Mouse (Mus musculus): ENCODE results near the gene Zfp687. TPM values are rescaled to one million over a fixed set of nuclear protein-coding genes. Genes with fewer than 3 reads are reported as not detected.
"Not testable (repeated sequence)": the region's sequence is repeated elsewhere in the genome, so short reads cannot be mapped to it uniquely, and the experiment has no call there.

Gene Zfp687
- polyA plus RNA-seq, 1 experiment: 18.4 TPM

DNA sequence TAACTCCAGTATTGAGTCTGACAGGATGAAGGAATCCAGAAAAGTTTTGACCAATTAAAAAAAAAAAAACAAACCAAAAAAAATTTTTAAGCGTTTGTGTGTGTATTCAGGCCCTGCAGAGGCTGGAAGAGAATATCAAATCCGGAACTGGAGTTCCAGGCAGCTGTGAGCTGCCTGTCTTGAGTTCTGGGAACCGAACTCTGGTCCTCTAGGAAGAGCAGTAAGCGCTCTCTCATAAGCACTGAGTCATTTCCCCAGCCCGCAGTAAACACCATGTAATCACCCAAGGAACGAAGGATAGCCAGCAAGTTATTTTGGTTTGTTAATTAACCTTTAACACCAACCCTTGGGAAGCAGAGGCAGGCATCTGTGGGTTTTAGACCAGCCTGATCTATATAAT lies 28.0 kb upstream of the Zfp687 start:
- Histone ChIP-seq H3K4me3 (ENCODE audit: insufficient read depth, low read length) (no peak overlapping the region), H3K4me1 (ENCODE audit: control insufficient read depth, insufficient read depth, low read length) (peaks cover 8% of the 10 kb centered on the region), H3K27ac (ENCODE audit: insufficient read depth, low read length) (no peak overlapping the region)
- no peak for TF ChIP-seq CTCF (IDR thresholded peaks at IDR 0.05; ENCODE audit: borderline replicate concordance, insufficient read depth, low read length)
- TF ChIP-seq POLR2A (IDR thresholded peaks at IDR 0.05; ENCODE audit: low read depth, low read length): no peak

DNA sequence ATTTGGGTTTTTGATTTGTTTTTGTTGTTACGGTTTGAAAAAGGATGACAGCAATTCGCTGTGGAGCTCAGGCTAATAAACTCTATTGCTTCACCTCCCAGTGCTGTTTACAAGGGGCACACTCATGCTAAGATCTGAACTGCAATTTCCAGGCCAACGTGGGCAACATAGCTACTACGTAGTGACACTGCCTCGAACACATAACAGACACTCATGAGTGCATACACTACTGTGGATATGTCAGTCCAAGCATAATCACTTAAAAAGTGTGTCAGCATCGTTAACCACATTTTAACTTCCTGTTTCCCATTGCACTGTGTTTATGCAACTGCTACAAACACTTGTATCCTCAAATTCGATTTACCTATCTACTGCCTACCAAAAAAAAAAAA lies 27.6 kb upstream of the Zfp687 start:
- Histone ChIP-seq H3K4me3 (ENCODE audit: insufficient read depth, low read length) (no peak overlapping the region), H3K4me1 (ENCODE audit: control insufficient read depth, insufficient read depth, low read length) (peaks cover 8% of the 10 kb centered on the region), H3K27ac (ENCODE audit: insufficient read depth, low read length) (peak overlapping the region; percentile 19; the same call in 1 of the 2 replicates)
- no peak for TF ChIP-seq CTCF (IDR thresholded peaks at IDR 0.05; ENCODE audit: borderline replicate concordance, insufficient read depth, low read length)
- no peak for TF ChIP-seq POLR2A (IDR thresholded peaks at IDR 0.05; ENCODE audit: low read depth, low read length)

DNA sequence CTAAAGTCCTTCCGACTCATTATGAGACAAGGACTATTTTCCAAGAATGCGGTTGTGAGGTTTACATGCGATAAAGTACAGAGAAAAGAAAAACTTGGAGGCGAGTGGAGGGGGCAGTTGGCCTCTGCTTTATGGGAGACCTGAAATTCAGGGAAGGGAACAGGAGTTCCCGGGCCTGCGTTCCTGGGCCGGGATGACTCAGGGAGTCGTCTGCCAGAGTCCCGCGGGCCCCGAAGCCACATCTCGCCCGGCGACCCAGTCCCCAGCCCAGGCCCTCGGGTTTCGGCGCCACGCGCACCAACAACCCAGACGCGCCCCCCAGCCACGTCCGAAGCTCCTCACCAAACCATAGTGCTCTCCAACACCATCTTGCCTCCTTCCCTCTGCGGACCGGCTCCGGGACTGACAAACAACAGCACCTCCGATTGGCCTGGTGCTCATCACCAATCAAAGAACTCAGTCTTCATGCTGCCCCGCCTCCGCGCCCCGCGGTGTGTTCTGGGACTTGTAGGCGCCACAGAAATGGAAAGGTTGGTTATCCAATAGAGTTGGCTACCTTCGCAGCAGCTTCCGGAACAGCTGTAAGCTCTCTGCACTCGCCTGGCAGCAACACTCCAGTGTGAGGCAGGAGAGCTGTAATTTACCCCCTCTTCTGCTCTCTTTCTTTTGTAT lies 27.1 kb upstream of the Zfp687 start, which contains the start of gene Psmd4:
Psmd4 (minus strand) TSS at position 449 of the 672 bp plus-strand sequence.
- TF ChIP-seq CTCF (IDR thresholded peaks at IDR 0.05; ENCODE audit: borderline replicate concordance, insufficient read depth, low read length) (no peak), POLR2A (IDR thresholded peaks at IDR 0.05; ENCODE audit: low read depth, low read length) (peak; percentile 94)
- H3K4me1 ChIP-seq (ENCODE audit: control insufficient read depth, insufficient read depth, low read length): peaks cover 8% of the 10 kb centered on the region
- peak within 1 kb of the TSS; percentile 19 for H3K27ac ChIP-seq (ENCODE audit: insufficient read depth, low read length)
- peak within 1 kb of the TSS; percentile 95 for H3K4me3 ChIP-seq (ENCODE audit: insufficient read depth, low read length)

DNA sequence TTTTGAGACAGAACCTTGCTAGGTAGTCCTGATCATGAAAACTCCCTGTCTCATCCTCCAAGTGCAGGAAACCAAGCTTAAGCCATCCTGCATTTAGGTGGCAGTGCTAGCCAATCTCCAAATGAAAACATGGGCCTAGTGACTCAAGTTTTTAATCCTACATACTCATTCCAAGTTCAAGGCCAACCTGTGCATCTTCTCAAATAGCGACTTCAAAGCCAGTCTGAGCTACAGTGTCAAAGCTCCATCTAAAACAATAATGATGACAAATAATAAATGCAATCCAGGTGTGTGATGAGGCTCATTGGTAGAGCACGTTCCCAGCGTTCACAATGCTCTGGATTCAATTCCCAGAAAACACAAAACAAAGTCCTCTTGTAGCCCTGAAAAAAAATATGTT lies 26.4 kb upstream of the Zfp687 start:
- H3K4me1 ChIP-seq (ENCODE audit: control insufficient read depth, insufficient read depth, low read length): peaks cover 8% of the 10 kb centered on the region
- peak overlapping the region; percentile 95 for H3K4me3 ChIP-seq (ENCODE audit: insufficient read depth, low read length)
- no peak overlapping the region for H3K27ac ChIP-seq (ENCODE audit: insufficient read depth, low read length)
- TF ChIP-seq CTCF (IDR thresholded peaks at IDR 0.05; ENCODE audit: borderline replicate concordance, insufficient read depth, low read length) (no peak), POLR2A (IDR thresholded peaks at IDR 0.05; ENCODE audit: low read depth, low read length) (no peak)

DNA sequence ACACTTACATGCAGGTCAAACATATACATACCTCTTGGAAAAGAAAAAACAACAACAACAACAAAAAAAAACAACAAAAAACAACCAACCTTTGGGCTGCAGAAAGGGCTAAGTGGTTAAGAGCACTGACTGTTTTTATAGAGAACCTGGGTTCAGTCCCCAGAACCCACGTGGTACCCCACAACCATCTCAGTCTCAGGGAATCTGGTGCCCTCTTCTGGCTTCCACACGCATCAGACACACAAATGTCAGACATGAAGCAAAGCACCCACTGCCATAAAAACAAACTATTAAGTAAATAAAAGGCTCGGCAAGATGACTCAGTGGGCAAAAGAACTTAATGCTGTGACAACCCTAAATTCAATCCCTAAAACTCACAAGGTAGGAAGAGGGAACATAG lies 14.7 kb upstream of the Zfp687 start:
- no peaks in the 10 kb centered on the region for H3K4me1 ChIP-seq (ENCODE audit: control insufficient read depth, insufficient read depth, low read length)
- H3K4me3 ChIP-seq (ENCODE audit: insufficient read depth, low read length): no peak overlapping the region
- no peak overlapping the region for H3K27ac ChIP-seq (ENCODE audit: insufficient read depth, low read length)
- no peak for TF ChIP-seq CTCF (IDR thresholded peaks at IDR 0.05; ENCODE audit: borderline replicate concordance, insufficient read depth, low read length)
- no peak for TF ChIP-seq POLR2A (IDR thresholded peaks at IDR 0.05; ENCODE audit: low read depth, low read length)

DNA sequence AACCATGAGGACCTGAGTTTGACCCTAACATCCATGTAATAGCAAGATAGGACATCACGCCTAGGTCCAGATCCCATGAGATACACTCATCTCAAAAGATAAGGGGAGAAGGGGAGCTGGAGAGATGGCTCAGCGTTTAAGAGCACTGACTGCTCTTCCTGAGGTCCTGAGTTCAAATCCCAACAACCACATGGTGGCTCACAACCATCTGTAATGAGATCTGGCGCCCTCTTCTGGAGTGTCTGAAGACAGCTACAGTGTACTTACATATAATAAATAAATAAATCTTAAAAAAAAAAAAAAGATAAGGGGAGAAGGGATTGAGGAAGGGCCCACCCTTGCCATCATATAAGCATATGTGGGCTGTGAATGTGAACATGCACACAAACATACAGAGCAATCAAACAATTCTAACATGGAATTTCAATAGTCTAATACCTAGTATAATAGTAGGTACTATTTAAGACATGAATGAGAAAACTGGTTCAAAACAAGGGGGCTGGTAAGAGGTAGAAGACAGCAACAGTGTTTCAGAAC lies 14.1 kb upstream of the Zfp687 start:
- H3K27ac ChIP-seq (ENCODE audit: insufficient read depth, low read length); H3K4me1 ChIP-seq (ENCODE audit: control insufficient read depth, insufficient read depth, low read length); H3K4me3 ChIP-seq (ENCODE audit: insufficient read depth, low read length): not testable (repeated sequence)

DNA sequence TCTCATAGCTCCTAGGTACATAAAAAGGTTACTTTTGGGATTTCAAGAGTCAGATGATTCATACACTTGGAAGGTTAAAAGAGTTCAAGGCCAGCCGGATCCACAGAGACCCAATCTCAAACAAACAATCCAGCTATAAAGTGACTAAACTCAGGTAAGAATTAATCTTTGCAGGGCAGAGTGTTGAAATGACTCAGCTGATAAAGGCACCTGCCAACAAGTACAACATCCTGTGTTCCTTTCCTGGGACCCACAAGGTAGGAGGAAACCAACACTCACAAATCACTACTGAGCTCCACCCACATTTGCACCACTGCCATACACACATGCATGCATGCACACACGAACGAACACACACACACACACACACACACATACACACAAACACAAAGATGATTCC lies 13.4 kb upstream of the Zfp687 start:
- H3K4me1 ChIP-seq (ENCODE audit: control insufficient read depth, insufficient read depth, low read length): no peaks in the 10 kb centered on the region
- H3K27ac ChIP-seq (ENCODE audit: insufficient read depth, low read length): no peak overlapping the region
- no peak for TF ChIP-seq CTCF (IDR thresholded peaks at IDR 0.05; ENCODE audit: borderline replicate concordance, insufficient read depth, low read length)
- no peak for TF ChIP-seq POLR2A (IDR thresholded peaks at IDR 0.05; ENCODE audit: low read depth, low read length)

DNA sequence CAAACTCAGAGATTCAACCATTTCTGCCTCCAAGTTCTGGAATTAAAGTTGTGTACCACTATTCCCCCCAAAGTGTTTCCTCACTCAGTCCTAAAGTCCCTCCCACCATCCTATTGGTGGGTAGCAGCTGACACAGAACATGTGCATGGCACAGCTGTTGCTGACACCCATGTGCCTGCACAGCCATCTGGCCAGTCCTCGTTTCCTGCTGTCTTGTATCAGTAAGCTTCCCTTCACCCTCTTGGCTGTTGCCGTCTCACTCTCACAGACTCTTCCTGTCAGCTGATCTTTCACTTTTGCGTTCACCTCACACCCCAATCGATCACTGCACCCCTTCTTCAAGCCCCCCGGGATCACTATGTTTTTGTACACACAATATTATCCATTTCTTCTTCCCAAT lies 12.5 kb upstream of the Zfp687 start:
- no peak for TF ChIP-seq CTCF (IDR thresholded peaks at IDR 0.05; ENCODE audit: borderline replicate concordance, insufficient read depth, low read length)
- no peak for TF ChIP-seq POLR2A (IDR thresholded peaks at IDR 0.05; ENCODE audit: low read depth, low read length)
- Histone ChIP-seq H3K4me3 (ENCODE audit: insufficient read depth, low read length) (no peak overlapping the region), H3K4me1 (ENCODE audit: control insufficient read depth, insufficient read depth, low read length) (no peaks in the 10 kb centered on the region), H3K27ac (ENCODE audit: insufficient read depth, low read length) (no peak overlapping the region)

More for the DNA sequence above, 13.4 kb upstream of the Zfp687 start:
- H3K4me3 ChIP-seq (ENCODE audit: insufficient read depth, low read length): no peak overlapping the region

DNA sequence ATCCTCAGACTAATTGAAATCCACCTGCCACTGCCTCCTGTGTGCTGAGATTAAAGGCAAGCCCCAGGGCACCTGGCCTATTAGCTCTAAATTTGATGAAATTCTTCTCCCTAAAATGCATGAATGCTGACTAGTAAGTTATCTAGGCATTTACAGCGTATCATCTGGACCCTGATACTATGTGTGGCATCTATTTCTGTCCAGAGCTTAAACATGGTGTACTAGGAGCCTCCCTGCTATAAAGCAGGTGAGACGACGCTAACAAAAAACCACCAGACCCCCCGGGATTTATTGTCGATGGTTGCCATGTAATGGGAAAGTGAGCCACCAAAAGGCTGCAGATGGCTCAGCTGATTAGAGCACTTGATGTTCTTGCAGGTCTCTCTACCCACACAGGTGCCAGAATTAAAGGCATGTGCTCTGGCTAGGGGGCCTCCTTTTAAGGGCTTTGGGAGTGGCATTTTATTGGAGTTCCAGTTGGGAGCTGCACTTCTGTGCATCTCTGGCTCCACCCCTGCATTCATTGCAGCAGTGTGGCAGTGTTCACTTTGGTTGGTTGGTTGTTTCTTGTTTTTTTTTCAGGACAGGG lies 11.9 kb upstream of the Zfp687 start:
- TF ChIP-seq CTCF (IDR thresholded peaks at IDR 0.05; ENCODE audit: borderline replicate concordance, insufficient read depth, low read length): no peak
- TF ChIP-seq POLR2A (IDR thresholded peaks at IDR 0.05; ENCODE audit: low read depth, low read length): no peak
- H3K4me3 ChIP-seq (ENCODE audit: insufficient read depth, low read length): no peak overlapping the region
- H3K4me1 ChIP-seq (ENCODE audit: control insufficient read depth, insufficient read depth, low read length): no peaks in the 10 kb centered on the region
- H3K27ac ChIP-seq (ENCODE audit: insufficient read depth, low read length): no peak overlapping the region

DNA sequence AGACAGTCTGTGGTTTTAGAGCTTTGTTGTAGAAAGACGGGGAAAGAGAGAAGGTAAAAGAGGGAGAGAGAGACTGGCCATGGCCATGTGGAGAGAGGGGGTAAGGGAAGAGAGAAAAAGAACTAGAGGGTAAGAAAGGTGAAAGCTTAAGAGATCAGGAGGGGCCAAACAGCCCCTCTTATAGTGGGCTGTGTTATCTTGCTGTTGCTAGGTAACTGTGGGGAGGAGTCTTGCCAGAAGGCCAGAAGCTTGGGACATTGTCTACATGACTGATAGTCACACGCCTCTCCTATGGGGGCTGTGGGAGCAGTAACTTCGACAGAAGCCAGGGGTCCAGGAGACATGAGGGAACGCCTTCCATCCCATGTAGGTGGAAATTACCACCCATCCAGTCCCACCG lies 10.0 kb upstream of the Zfp687 start:
- Histone ChIP-seq H3K4me1 (ENCODE audit: control insufficient read depth, insufficient read depth, low read length) (no peaks in the 10 kb centered on the region), H3K27ac (ENCODE audit: insufficient read depth, low read length) (no peak overlapping the region), H3K4me3 (ENCODE audit: insufficient read depth, low read length) (no peak overlapping the region)
- TF ChIP-seq POLR2A (IDR thresholded peaks at IDR 0.05; ENCODE audit: low read depth, low read length) (no peak), CTCF (IDR thresholded peaks at IDR 0.05; ENCODE audit: borderline replicate concordance, insufficient read depth, low read length) (no peak)

Measured in embryonic fibroblast, embryonic 13.5 days (primary cell).